Mouse (Mus musculus) embryo, embryonic 9.5 days (tissue): ENCODE data around the gene Asic5.
A peak's percentile ranks its signal among the peaks of the same experiment; 100 is the strongest.

Experiments used
- DNase-seq: peaks from one replicate; pipeline ENCODE4 v3.0.0-alpha.2; 2017; ENCODE audit errors: extremely low spot score

The Asic5 gene

DNA sequence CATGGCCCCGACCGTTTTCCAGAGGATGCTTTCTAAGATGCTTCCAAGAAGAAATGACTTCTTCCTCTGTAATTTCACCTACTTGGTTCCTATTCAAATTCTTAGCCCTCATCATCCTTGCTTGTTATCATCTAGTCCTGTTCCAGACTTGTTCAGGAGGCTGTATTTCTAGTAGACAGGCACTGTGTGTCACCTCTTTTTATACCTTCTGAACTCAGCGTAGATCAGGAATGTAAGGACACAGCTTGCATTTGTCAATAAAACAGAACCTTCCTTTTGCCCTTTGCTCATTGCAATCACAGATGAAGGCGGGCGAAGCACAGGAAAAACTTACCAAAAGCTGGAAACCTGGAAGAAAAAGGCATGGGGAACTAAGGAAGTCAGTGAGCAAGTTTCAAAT is at the start of gene Asic5:
Gene Asic5, plus strand, starts transcription at position 301 of the 400 bp plus-strand sequence.
- no peak for DNase-seq

DNA sequence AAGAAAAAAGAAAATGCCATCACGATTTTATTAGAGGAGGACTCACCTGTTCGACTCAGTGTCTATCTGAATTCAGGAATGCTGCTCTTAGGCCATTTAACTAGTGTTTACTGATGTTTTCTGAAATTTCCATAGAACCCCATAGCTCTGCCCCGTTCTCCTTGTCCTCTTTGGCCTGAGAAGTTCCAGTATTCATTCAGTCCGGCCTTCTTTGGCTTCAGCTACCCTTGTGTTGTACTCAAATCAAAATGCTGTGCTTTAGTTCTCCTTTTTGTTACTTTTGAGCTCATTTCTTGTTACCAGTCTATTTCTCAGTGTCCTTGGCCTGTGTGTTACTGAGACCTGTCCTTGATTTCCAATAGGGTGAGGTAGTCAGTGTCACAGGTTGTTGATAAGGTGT is 48.7 kb upstream of the Asic5 start:
- DNase-seq, result no peak

DNA sequence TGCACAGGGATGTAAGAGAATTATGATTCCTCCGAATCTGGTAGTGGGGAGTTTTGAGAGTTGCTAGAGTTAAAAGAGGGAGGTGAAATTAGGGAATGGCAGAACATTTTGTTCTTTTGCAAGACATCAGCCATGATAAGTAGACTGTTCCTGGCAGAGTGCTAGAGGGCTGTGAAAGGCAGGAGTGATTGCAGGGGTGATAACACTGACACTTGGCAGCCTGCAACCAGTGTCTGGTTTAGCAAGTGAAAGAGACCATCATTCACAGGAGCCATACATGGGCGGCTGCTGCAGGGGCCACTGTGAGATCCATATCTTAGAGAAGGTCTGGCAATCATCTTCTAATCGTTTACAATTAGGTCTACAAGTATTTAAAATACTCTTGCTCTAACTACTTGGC is 43.2 kb upstream of the Asic5 start:
- no peak for DNase-seq

DNA sequence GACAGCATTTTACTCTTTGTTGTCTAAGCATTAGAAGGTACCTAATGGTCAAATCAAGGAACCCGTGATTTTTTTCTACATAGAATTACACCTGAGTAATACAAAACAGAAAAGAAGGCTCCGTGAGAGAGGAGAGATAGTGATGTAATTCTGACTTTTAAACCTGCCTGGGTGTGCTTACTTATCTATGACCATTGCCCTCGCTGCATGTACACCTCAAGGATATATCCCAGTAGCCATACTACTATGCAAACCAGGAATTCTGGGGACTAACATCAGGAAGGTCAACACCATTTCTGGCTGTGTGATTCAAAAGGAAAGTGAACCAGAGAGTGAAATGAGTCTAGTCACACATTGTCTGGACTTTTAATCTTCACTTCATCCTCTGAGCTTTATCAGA is 39.7 kb upstream of the Asic5 start:
- DNase-seq, result no peak

GRCm38 (mm10) chr3:81943097-81943496 is 39.0 kb upstream of the Asic5 start:
- no peak for DNase-seq

GRCm38 (mm10) chr3:81944851-81945393 is 37.2 kb upstream of the Asic5 start:
- no peak for DNase-seq

GRCm38 (mm10) chr3:81949048-81949447 is 33.0 kb upstream of the Asic5 start:
- DNase-seq, result no peak

- no peak for DNase-seq
These were observed 30.3 kb upstream of the Asic5 start for GRCm38 (mm10) chr3:81951785-81952184.

- no peak for DNase-seq
These were observed 24.6 kb upstream of the Asic5 start for GRCm38 (mm10) chr3:81957484-81957883.

- DNase-seq, result no peak
These were observed 20.8 kb upstream of the Asic5 start for GRCm38 (mm10) chr3:81961336-81961735.

- DNase-seq, result no peak
These were observed 18.3 kb upstream of the Asic5 start for GRCm38 (mm10) chr3:81963768-81964167.

DNA sequence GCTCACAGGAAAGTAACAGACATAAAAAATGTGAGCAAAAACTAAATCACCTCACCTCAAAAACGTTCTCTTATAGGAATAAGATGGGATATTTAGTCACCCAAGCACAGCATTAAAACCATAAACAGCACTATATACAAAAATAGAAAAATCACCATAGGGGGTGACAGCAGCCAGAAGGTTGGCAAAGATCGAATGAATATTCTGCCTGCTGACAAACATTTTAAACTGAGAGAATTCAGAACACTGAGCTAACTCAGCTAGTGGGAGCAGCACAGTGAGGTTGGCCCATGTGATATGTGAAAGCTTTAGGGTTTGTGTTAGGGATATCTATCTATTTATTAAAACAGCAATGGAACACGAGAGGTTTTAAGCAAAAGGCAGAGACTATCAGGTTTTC is 17.5 kb upstream of the Asic5 start:
- DNase-seq, result no peak

GRCm38 (mm10) chr3:81975607-81976006 is 6.5 kb upstream of the Asic5 start:
- no peak for DNase-seq

DNA sequence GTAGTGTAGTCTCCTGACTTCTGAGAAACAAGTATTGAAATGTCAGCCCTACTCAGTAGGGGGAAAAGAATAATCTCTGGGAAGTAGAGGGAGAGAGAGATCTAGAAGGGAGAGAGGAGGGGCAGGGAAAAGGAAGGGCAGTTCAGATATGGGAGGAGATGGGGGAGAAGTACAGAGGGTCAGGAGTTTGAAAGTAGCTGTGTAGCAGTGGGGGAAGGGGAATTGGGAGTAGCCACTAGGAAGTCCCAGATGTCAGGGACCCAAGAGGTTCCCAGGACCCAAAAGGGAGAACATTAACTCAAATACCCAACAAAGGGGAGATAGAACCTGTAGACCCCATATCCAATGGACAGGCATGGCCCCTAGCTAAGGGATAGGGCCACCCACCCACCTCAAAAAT is 6.0 kb upstream of the Asic5 start, which contains the start of gene Tdo2:
Gene Tdo2, minus strand, starts transcription at position 101 of the 400 bp plus-strand sequence.
- no peak for DNase-seq

GRCm38 (mm10) chr3:81981576-81981975 is 514 bp upstream of the Asic5 start:
- DNase-seq, result no peak

DNA sequence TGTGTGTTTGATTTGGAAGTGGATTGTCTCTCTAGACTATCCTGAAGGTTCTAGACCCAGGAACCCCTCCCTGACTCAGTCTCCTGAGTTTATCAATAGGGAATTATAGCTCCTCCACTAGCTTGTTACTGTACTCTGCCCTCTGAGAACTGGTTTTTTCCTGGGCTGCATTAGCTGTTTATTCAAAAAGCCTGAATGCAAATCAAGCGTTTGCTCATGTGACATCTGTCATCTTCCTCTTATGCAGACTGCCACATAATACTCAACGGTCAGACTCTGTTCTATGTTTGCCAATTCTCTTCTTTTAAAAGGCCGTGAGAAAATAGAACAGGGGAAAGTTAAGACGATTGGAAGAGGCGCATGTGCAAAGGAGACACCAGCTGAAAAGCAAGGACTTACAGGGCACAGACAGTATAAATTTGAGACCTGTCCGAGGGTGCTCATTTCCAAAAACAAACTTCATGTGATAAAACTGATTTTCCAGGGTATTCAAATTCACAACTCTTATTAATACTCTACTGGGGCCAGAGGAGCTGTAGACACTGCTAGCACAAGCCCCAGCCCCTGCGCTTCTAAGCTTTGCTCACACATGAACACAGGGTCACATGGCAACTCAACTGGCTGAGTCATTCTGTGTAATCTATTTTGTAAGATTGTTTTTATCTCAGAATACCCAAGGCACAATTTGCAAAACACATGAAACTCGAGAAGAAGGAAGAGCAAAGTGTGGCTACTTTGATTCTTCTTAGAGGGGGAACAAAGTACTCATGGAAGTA is 1.2 kb downstream of the Asic5 start:
- DNase-seq, result no peak

- no peak for DNase-seq
These were observed 3.0 kb downstream of the Asic5 start for GRCm38 (mm10) chr3:81985100-81985499.

DNA sequence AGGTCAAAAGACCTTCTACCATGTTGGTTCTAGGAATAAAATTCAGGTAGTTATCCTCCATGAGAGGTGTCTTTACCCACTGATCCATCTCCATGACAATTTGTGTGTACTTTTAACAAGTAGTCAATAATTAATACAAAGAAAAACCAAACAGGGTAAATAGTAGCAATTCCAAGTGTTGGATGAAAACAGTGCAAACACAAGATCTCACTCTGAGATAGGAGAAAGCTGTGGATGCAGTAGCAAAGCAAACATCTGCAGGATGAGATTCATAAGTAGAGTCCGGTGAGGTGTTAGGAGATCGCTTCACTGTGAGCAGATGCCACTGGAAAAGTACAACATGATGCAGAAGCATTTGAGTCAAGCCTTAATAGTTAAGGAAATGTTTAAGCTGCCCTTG is 4.0 kb downstream of the Asic5 start:
- DNase-seq, result no peak

- DNase-seq, result no peak
These were observed 5.5 kb downstream of the Asic5 start for GRCm38 (mm10) chr3:81987628-81988027.

- no peak for DNase-seq
These were observed 7.6 kb downstream of the Asic5 start for GRCm38 (mm10) chr3:81989692-81990141.

GRCm38 (mm10) chr3:81990531-81990930 is 8.4 kb downstream of the Asic5 start:
- no peak for DNase-seq

DNA sequence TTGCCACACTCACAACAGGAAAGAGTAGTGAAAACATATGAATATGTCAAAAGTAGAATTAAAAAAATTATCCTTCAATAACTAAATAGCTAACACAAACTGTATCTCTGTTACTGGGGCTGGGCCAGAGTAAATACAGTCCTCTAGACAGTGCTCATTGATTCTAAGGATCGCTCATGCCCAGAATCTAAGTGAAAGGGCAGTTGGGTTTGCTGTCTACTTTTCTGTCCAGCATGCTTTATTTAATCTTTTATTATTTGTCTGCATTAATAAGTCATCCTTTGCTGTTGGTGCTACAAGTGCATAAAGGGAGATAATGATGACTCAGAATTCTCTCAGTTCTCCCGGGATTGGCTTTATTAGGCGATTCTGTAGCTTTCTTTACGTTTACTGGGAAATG is 13.3 kb downstream of the Asic5 start:
- no peak for DNase-seq

GRCm38 (mm10) chr3:81995988-81996387 is 13.9 kb downstream of the Asic5 start:
- peak; percentile 34 for DNase-seq

DNA sequence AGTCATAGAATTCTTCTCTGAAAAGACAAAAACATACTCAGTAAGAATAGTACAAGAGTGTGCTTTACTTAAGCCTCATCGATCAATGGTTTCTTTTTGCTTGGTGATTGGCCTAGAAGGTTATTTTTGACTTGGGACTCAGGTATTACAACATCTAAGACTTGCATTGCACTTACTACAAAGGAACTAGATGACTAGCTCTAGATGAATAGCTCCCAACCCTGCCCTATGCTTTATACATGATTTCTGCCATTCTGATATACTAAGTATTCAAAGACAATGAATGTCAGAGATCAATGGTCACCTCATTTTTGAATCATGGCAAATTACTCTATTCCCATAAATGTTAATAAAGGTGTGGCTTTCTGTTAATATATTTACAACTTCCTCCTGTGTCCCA is 24.9 kb downstream of the Asic5 start:
- no peak for DNase-seq
